Mouse (Mus musculus) C2C12 (cell line): ENCODE measurements around the gene Usp1. TPM values are rescaled to one million over a fixed set of nuclear protein-coding genes. Genes with fewer than 3 reads are reported as not detected.

Experiments
- H3K27me3 ChIP-seq: one replicate; pipeline ENCODE4 v1.6.1; 2011; ENCODE audit not compliant: control insufficient read depth, insufficient read depth, insufficient read length
- H3K36me3 ChIP-seq: one replicate; pipeline ENCODE4 v1.6.1; 2011; ENCODE audit not compliant: control insufficient read depth, insufficient read depth
- H3K4me3 ChIP-seq: one replicate; pipeline ENCODE4 v1.5.1; 2011; ENCODE audit warnings: mild to moderate bottlenecking, control low read depth; ENCODE audit not compliant: poor library complexity, insufficient read depth, severe bottlenecking
- H3K79me2 ChIP-seq: one replicate; pipeline ENCODE4 v1.6.1; 2011; ENCODE audit not compliant: control insufficient read depth, insufficient read depth
- H3K79me3 ChIP-seq: one replicate; pipeline ENCODE4 v1.6.1; 2011; ENCODE audit warnings: low read depth, control low read depth
- H3ac ChIP-seq: one replicate; pipeline ENCODE3; 2011; ENCODE audit warnings: low read depth; ENCODE audit not compliant: control insufficient read depth, insufficient read length
- CEBPB ChIP-seq: IDR thresholded peaks from one replicate; pipeline ENCODE4 v1.6.1; 2011; ENCODE audit warnings: low read depth, mild to moderate bottlenecking, control low read depth, moderate library complexity
- CTCF ChIP-seq: IDR thresholded peaks from one replicate; pipeline ENCODE4 v1.5.1; 2011; ENCODE audit not compliant: control insufficient read depth, insufficient read depth, insufficient read length
- FOSL1 ChIP-seq: IDR thresholded peaks from one replicate; pipeline ENCODE4 v1.8.0; 2011; ENCODE audit warnings: mild to moderate bottlenecking, low read length; ENCODE audit not compliant: poor library complexity, insufficient read depth, severe bottlenecking
- MAX ChIP-seq: IDR thresholded peaks from one replicate; pipeline ENCODE4 v1.6.1; 2011; ENCODE audit warnings: mild to moderate bottlenecking, control low read depth
- MYOD1 ChIP-seq: IDR thresholded peaks from one replicate; pipeline ENCODE4 v1.6.1; 2011; ENCODE audit warnings: low read depth; ENCODE audit not compliant: control insufficient read depth, insufficient read length
- MYOG ChIP-seq: IDR thresholded peaks from one replicate; pipeline ENCODE4 v1.6.1; 2011; ENCODE audit not compliant: control insufficient read depth, insufficient read length; ENCODE audit errors: extremely low read depth
- USF1 ChIP-seq: IDR thresholded peaks from one replicate; pipeline ENCODE4 v1.6.1; 2011; ENCODE audit warnings: low read depth, mild to moderate bottlenecking, control low read depth, moderate library complexity
- polyA plus RNA-seq: library from polyadenylated mRNA; unstranded; fragments of >200 nt; fragmentation: generic; extraction: Trizol; gene quantifications from one replicate; pipeline ENCODE4 v1.2.1, GENCODE M21; 2012; ENCODE audit warnings: missing spikeins

Usp1 gene
- polyA plus RNA-seq, 1 experiment = 28.6 TPM

- no peaks in the 10 kb centered on the region for H3K36me3 ChIP-seq
- H3K79me3 ChIP-seq = no peaks in the 10 kb centered on the region
- H3K4me3 ChIP-seq = no peak overlapping the region
- H3K27me3 ChIP-seq = no peaks in the 10 kb centered on the region
- no peak overlapping the region for H3ac ChIP-seq
- no peaks in the 10 kb centered on the region for H3K79me2 ChIP-seq
- TF ChIP-seq CTCF = no peak
- no peak for TF ChIP-seq CEBPB
- TF ChIP-seq MYOD1 = no peak
- TF ChIP-seq FOSL1 = no peak
- no peak for TF ChIP-seq MAX
- TF ChIP-seq USF1 = no peak
- no peak for TF ChIP-seq MYOG
These were observed 5.4 kb upstream of the Usp1 start for GRCm38 (mm10) chr4:98918204-98918603.

- H3K36me3 ChIP-seq = no peaks in the 10 kb centered on the region
- TF ChIP-seq MYOG (no peak), CTCF (no peak), MYOD1 (no peak), USF1 (no peak), CEBPB (no peak), MAX (no peak), FOSL1 (no peak)
- no peak overlapping the region for H3K4me3 ChIP-seq
- no peak overlapping the region for H3ac ChIP-seq
- H3K27me3 ChIP-seq = no peaks in the 10 kb centered on the region
- H3K79me3 ChIP-seq = peaks cover 18% of the 10 kb centered on the region
- peaks cover 23% of the 10 kb centered on the region for H3K79me2 ChIP-seq
These were observed 2.7 kb upstream of the Usp1 start for GRCm38 (mm10) chr4:98920896-98921295.

- TF ChIP-seq MYOD1 (no peak), MYOG (no peak), MAX (no peak), CEBPB (no peak), USF1 (no peak), FOSL1 (no peak), CTCF (no peak)
- Histone ChIP-seq H3ac (peak overlapping the region; percentile 95), H3K79me3 (peaks cover 30% of the 10 kb centered on the region), H3K79me2 (peaks cover 36% of the 10 kb centered on the region), H3K27me3 (no peaks in the 10 kb centered on the region), H3K36me3 (peaks cover 4% of the 10 kb centered on the region), H3K4me3 (peak overlapping the region; percentile 61)
These were observed 1.5 kb upstream of the Usp1 start for GRCm38 (mm10) chr4:98922061-98922642.

GRCm38 (mm10) chr4:98922643-98923567, 705 bp upstream of the Usp1 start:
- Histone ChIP-seq H3ac (peak overlapping the region; percentile 95), H3K4me3 (peak overlapping the region; percentile 61), H3K36me3 (peaks cover 4% of the 10 kb centered on the region), H3K79me2 (peaks cover 43% of the 10 kb centered on the region), H3K27me3 (no peaks in the 10 kb centered on the region), H3K79me3 (peaks cover 36% of the 10 kb centered on the region)
- TF ChIP-seq USF1 (peak; percentile 16), CEBPB (no peak)

- peak; percentile 30 for TF ChIP-seq CEBPB
- no peak for TF ChIP-seq FOSL1
- TF ChIP-seq CTCF = no peak
- TF ChIP-seq MAX = peak; percentile 37
- no peak for TF ChIP-seq MYOD1
- Histone ChIP-seq H3K36me3 (peaks cover 18% of the 10 kb centered on the region), H3K4me3 (peak overlapping the region; percentile 82), H3K79me3 (peaks cover 50% of the 10 kb centered on the region), H3ac (peak overlapping the region; percentile 100), H3K79me2 (peaks cover 57% of the 10 kb centered on the region), H3K27me3 (no peaks in the 10 kb centered on the region)
These were observed 678 bp downstream of the Usp1 start for GRCm38 (mm10) chr4:98924071-98924905.
